Mouse (Mus musculus) adrenal gland, adult 8-10 months (tissue): ENCODE data around the gene Cep19. TPM values are rescaled to one million over a fixed set of nuclear protein-coding genes. Genes with fewer than 3 reads are reported as not detected.

Source experiments
- DNase-seq: peaks from one replicate; pipeline ENCODE4 v3.0.0; 2022
- total RNA-seq, 4 experiments: library from RNA; stranded (reverse); gene quantifications; 2 replicates each; pipeline ENCODE4 v1.2.4; 2022

The Cep19 gene
- total RNA-seq, 4 experiments from 2014 or later, result 10.3 to 19.0 (median 14.6) TPM

DNA sequence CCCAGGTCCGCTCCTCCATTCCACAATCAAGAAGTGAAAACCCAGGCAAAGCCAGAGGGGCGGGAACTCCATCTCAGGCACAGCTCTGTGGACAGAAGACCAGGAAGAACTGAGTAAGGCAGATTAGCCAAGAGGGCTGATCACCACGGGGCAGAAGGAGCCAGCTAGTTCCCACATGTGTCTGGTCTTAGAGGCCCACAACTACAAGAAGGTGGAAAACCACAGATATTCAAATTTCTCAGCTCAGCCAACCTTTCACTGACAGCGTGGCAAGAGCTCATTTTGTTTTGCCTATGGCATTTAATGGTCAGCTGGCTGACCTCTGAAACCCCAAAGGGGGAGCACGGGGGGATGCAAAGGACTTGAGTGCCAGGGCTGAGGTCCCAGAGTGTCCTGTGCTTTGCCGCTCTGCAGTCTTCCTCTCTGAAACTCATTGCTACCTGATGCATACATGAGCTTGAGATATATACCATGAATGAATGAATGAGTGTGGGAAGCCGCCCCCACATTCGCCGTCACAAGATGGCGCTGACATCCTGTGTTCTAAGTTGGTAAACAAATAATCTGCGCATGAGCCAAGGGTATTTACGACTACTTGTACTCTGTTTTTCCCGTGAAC is 48.1 kb downstream of the Cep19 start:
- no peak for DNase-seq

- DNase-seq, result no peak
Measured at GRCm38 (mm10) chr16:32153976-32154375, 54.4 kb downstream of the Cep19 start.

- peak; percentile 82 for DNase-seq
Measured at GRCm38 (mm10) chr16:32154437-32154836, 54.8 kb downstream of the Cep19 start.

GRCm38 (mm10) chr16:32156719-32157118 is 57.1 kb downstream of the Cep19 start:
- DNase-seq, result no peak

- DNase-seq, result no peak
Measured at GRCm38 (mm10) chr16:32157369-32157768, 57.8 kb downstream of the Cep19 start.

Other genes with a start within 250 kb of the Cep19 start
- gene Meltf, start 221.0 kb upstream of the Cep19 start, total RNA-seq, result not detected
- 1 to 10 TPM in 2 of 4 experiments, under 1 TPM in 2; 0.66 to 2.1 (median 1.2) TPM for gene Pigz, start 165.9 kb upstream of the Cep19 start, total RNA-seq
- 10 to 100 TPM; 29.1 to 39.8 (median 35.2) TPM for gene 0610012G03Rik, start 151.3 kb upstream of the Cep19 start, total RNA-seq
- 10 to 100 TPM; 54.1 to 65.4 (median 62.4) TPM for gene Ncbp2, start 151.3 kb upstream of the Cep19 start, total RNA-seq
- gene Senp5, start 96.5 kb upstream of the Cep19 start, total RNA-seq, result 10 to 100 TPM; 23.8 to 28.2 (median 25.8) TPM
- gene Pak2, start 20.5 kb upstream of the Cep19 start, total RNA-seq, result 10 to 100 TPM; 54.5 to 62.5 (median 60.6) TPM
- gene Pigx, start 60 bp upstream of the Cep19 start, total RNA-seq, result 10 to 100 TPM; 25.3 to 39.8 (median 33.4) TPM
- 1 to 10 TPM; 5.5 to 9.9 (median 8.4) TPM for gene Nrros, start 65.8 kb downstream of the Cep19 start, total RNA-seq
- gene Bex6, start 80.0 kb downstream of the Cep19 start, total RNA-seq, result not detected
- 10 to 100 TPM; 16.8 to 20.1 (median 19.2) TPM for gene Fbxo45, start 147.4 kb downstream of the Cep19 start, total RNA-seq
- 10 to 100 TPM; 13.0 to 17.8 (median 14.9) TPM for gene Wdr53, start 147.4 kb downstream of the Cep19 start, total RNA-seq
- not detected for gene Smco1, start 171.7 kb downstream of the Cep19 start, total RNA-seq
- 10 to 100 TPM; 24.5 to 30.2 (median 26.0) TPM for gene Rnf168, start 177.7 kb downstream of the Cep19 start, total RNA-seq
- gene Ubxn7, start 232.5 kb downstream of the Cep19 start, total RNA-seq, result 10 to 100 TPM; 58.8 to 79.6 (median 69.9) TPM